Mouse (Mus musculus) lung, adult 2 months (tissue): ENCODE data around the gene Olfr281. TPM values are rescaled to one million over a fixed set of nuclear protein-coding genes. Genes with fewer than 3 reads are reported as not detected.

ENCODE experiments used
- DNase-seq: peaks from one replicate; pipeline ENCODE4 v3.0.0; 2022
- H3K4me1 ChIP-seq: fragments of 200-500 bp; 2 replicates; pipeline ENCODE4 v1.6.1; 2011; ENCODE audit warnings: low read length; ENCODE audit not compliant: control insufficient read depth, insufficient read depth
- H3K4me3 ChIP-seq: fragments of 200-500 bp; replicated peaks from 2 replicates; pipeline ENCODE3; 2011; ENCODE audit warnings: low read depth, mild to moderate bottlenecking, control low read depth, low read length; ENCODE audit errors: extremely low read depth
- CTCF ChIP-seq: fragments of 200-500 bp; IDR thresholded peaks from 2 replicates; pipeline ENCODE4 v1.5.1; 2011; ENCODE audit warnings: mild to moderate bottlenecking, low read length, control low read depth; ENCODE audit not compliant: insufficient read depth
- POLR2A ChIP-seq: fragments of 200-500 bp; IDR thresholded peaks from 2 replicates; pipeline ENCODE4 v1.6.1; 2011; ENCODE audit warnings: low read depth, mild to moderate bottlenecking, control low read depth, low read length, borderline replicate concordance; ENCODE audit errors: extremely low read depth
- WGBS: fragments of 180-500 bp; shearing (Covaris S2); methylation state at CpG from one replicate; pipeline ENCODE4 v1.1.7; 2018; 5-methylcytosine and 5-hydroxymethylcytosine counted together
- polyA plus RNA-seq: library from polyadenylated mRNA; depleted of rRNA; stranded (reverse); fragments of >200 nt; gene quantifications from 2 replicates; pipeline ENCODE4 v1.2.3, GENCODE M21; 2012; rRNA removed

Gene Olfr281
- polyA plus RNA-seq, 1 experiment: not detected

- 50% methylated on average over 2 of the region's 2 CpGs for WGBS
- DNase-seq: no peak
- TF ChIP-seq POLR2A: no peak
- TF ChIP-seq CTCF: no peak
Measured at GRCm38 (mm10) chr15:98509387-98509786, 57.0 kb downstream of the Olfr281 start.

More at GRCm38 (mm10) chr15:98509387-98509786, 57.0 kb downstream of the Olfr281 start:
- H3K4me1 ChIP-seq: peaks cover 13% of the 10 kb centered on the region
- no peak overlapping the region for H3K4me3 ChIP-seq

Other genes starting within 250 kb of the Olfr281 start
- gene Gm44579, start 231.6 kb upstream of the Olfr281 start, polyA plus RNA-seq: not detected in 2 replicates
- not detected in 2 replicates for gene Olfr287, start 231.5 kb upstream of the Olfr281 start, polyA plus RNA-seq
- gene Olfr286, start 218.1 kb upstream of the Olfr281 start, polyA plus RNA-seq: not detected in 2 replicates
- not detected in 2 replicates for gene H1fnt, start 195.3 kb upstream of the Olfr281 start, polyA plus RNA-seq
- gene Zfp641, start 156.4 kb upstream of the Olfr281 start, polyA plus RNA-seq: 7.7 and 9.6 TPM in 2 replicates
- gene Olfr285, start 135.2 kb upstream of the Olfr281 start, polyA plus RNA-seq: not detected in 2 replicates
- not detected in 2 replicates for gene Olfr284, start 111.6 kb upstream of the Olfr281 start, polyA plus RNA-seq
- not detected in 2 replicates for gene Olfr283, start 71.6 kb upstream of the Olfr281 start, polyA plus RNA-seq
- not detected in 2 replicates for gene Olfr282, start 21.4 kb upstream of the Olfr281 start, polyA plus RNA-seq
- 0.03 and 0.05 TPM in 2 replicates for gene OR5BS1P, start 17.3 kb downstream of the Olfr281 start, polyA plus RNA-seq
- 0.39 TPM in 1 of 2 replicates, not detected in the other for gene Lalba, start 30.1 kb downstream of the Olfr281 start, polyA plus RNA-seq
- 0.12 and 0.13 TPM in 2 replicates for gene Olfr279, start 39.8 kb downstream of the Olfr281 start, polyA plus RNA-seq
- gene Kansl2, start 81.7 kb downstream of the Olfr281 start, polyA plus RNA-seq: 26.7 and 32.1 TPM in 2 replicates
- gene Ccnt1, start 118.3 kb downstream of the Olfr281 start, polyA plus RNA-seq: 10.4 and 13.0 TPM in 2 replicates
- gene 4930415O20Rik, start 118.4 kb downstream of the Olfr281 start, polyA plus RNA-seq: not detected in 2 replicates
- 52.3 and 62.8 TPM in 2 replicates for gene Adcy6, start 157.5 kb downstream of the Olfr281 start, polyA plus RNA-seq
- 34.1 and 37.1 TPM in 2 replicates for gene Cacnb3, start 178.3 kb downstream of the Olfr281 start, polyA plus RNA-seq
- gene Ddx23, start 210.3 kb downstream of the Olfr281 start, polyA plus RNA-seq: 28.4 and 38.9 TPM in 2 replicates
- 19.6 and 23.6 TPM in 2 replicates for gene Rnd1, start 224.9 kb downstream of the Olfr281 start, polyA plus RNA-seq